Mouse (Mus musculus): ENCODE measurements at regions not wholly inside any gene's neighbourhood (a gene's known extent, or its start where the extent isn't known, plus 50 kb on each side); places are given as distances from the start of the nearest gene placed in this dataset.
A peak's percentile ranks its signal among the peaks of the same experiment; 100 is the strongest.

GRCm38 (mm10) chr8:126800976-126801375 lies 144.7 kb downstream of the Tomm20 start:
- no peaks in the 10 kb centered on the region for H3K4me1 ChIP-seq (ENCODE audit: control insufficient read depth, insufficient read depth, low read length)
- DNase-seq (ENCODE audit: low spot score) (no peak), ATAC-seq (ENCODE audit: insufficient read depth, low FRiP score, low TSS enrichment) (no peak)
- no peak overlapping the region for H3K9ac ChIP-seq (ENCODE audit: low read length)
- no peaks in the 10 kb centered on the region for H3K36me3 ChIP-seq (ENCODE audit: control insufficient read depth, insufficient read depth, low read length)
- WGBS = 56% methylated on average over 6 of the region's 6 CpGs
- H3K9me3 ChIP-seq (ENCODE audit: control insufficient read depth, low read length) = no peaks in the 10 kb centered on the region
- H3K27me3 ChIP-seq (ENCODE audit: control insufficient read depth, insufficient read depth, low read length) = no peaks in the 10 kb centered on the region
- no peak overlapping the region for H3K27ac ChIP-seq (ENCODE audit: low read depth, low read length)
- no peak overlapping the region for H3K4me3 ChIP-seq (ENCODE audit: low read depth, low read length)
- H3K4me2 ChIP-seq (ENCODE audit: low read depth) = no peak overlapping the region

- WGBS = 89% methylated on average over 9 of the region's 9 CpGs
- DNase-seq (ENCODE audit: low spot score) (no peak), ATAC-seq (ENCODE audit: insufficient read depth, low FRiP score, low TSS enrichment) (no peak)
- no peaks in the 10 kb centered on the region for H3K36me3 ChIP-seq (ENCODE audit: control insufficient read depth, insufficient read depth, low read length)
- H3K4me2 ChIP-seq (ENCODE audit: low read depth) = no peak overlapping the region
- H3K27ac ChIP-seq (ENCODE audit: low read depth, low read length) = no peak overlapping the region
- H3K4me1 ChIP-seq (ENCODE audit: control insufficient read depth, insufficient read depth, low read length) = no peaks in the 10 kb centered on the region
- no peaks in the 10 kb centered on the region for H3K27me3 ChIP-seq (ENCODE audit: control insufficient read depth, insufficient read depth, low read length)
- no peak overlapping the region for H3K9ac ChIP-seq (ENCODE audit: low read length)
- no peaks in the 10 kb centered on the region for H3K9me3 ChIP-seq (ENCODE audit: control insufficient read depth, low read length)
- no peak overlapping the region for H3K4me3 ChIP-seq (ENCODE audit: low read depth, low read length)
Observed at GRCm38 (mm10) chr8:126797571-126798334, 147.9 kb downstream of the Tomm20 start.

- Histone ChIP-seq H3K4me2 (ENCODE audit: low read depth) (no peak overlapping the region), H3K9ac (ENCODE audit: low read length) (no peak overlapping the region), H3K27me3 (ENCODE audit: control insufficient read depth, insufficient read depth, low read length) (no peaks in the 10 kb centered on the region), H3K27ac (ENCODE audit: low read depth, low read length) (no peak overlapping the region), H3K4me1 (ENCODE audit: control insufficient read depth, insufficient read depth, low read length) (no peaks in the 10 kb centered on the region), H3K4me3 (ENCODE audit: low read depth, low read length) (no peak overlapping the region), H3K36me3 (ENCODE audit: control insufficient read depth, insufficient read depth, low read length) (no peaks in the 10 kb centered on the region), H3K9me3 (ENCODE audit: control insufficient read depth, low read length) (no peaks in the 10 kb centered on the region)
- 70% methylated on average over 3 of the region's 3 CpGs for WGBS
- no peak for ATAC-seq (ENCODE audit: insufficient read depth, low FRiP score, low TSS enrichment)
- DNase-seq (ENCODE audit: low spot score) = no peak
Observed at GRCm38 (mm10) chr8:126793657-126794056, 152.0 kb downstream of the Tomm20 start.

DNA sequence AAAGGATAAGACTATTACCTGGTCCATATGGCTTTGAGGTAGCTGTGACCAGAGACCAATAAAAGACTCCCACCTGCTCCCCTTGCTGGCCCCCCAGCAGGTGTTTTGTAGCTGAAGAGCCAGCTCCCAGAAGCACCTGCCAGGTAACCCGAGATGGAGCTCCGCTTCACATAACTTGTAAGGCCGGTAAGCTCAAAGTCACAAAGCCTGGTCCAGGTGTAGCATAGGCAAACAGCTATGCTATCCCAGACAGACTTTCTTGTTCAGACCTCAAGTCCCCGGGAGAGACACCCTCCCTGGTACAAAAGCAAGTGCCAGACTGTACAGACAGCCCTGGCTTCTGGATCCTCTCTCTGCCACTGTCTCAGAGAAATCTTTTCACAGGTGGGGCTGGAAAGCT lies 154.6 kb downstream of the Tomm20 start:
- no peak for DNase-seq (ENCODE audit: low spot score)
- Histone ChIP-seq H3K9ac (ENCODE audit: low read length) (no peak overlapping the region), H3K27me3 (ENCODE audit: control insufficient read depth, insufficient read depth, low read length) (no peaks in the 10 kb centered on the region), H3K9me3 (ENCODE audit: control insufficient read depth, low read length) (no peaks in the 10 kb centered on the region), H3K4me3 (ENCODE audit: low read depth, low read length) (no peak overlapping the region), H3K27ac (ENCODE audit: low read depth, low read length) (no peak overlapping the region), H3K4me2 (ENCODE audit: low read depth) (no peak overlapping the region), H3K4me1 (ENCODE audit: control insufficient read depth, insufficient read depth, low read length) (no peaks in the 10 kb centered on the region), H3K36me3 (ENCODE audit: control insufficient read depth, insufficient read depth, low read length) (no peaks in the 10 kb centered on the region)
- no peak for ATAC-seq (ENCODE audit: insufficient read depth, low FRiP score, low TSS enrichment)
- WGBS = 84% methylated on average over 4 of the region's 4 CpGs

GRCm38 (mm10) chr8:126790214-126790613 lies 155.4 kb downstream of the Tomm20 start:
- Histone ChIP-seq H3K27me3 (ENCODE audit: control insufficient read depth, insufficient read depth, low read length) (no peaks in the 10 kb centered on the region), H3K4me3 (ENCODE audit: low read depth, low read length) (no peak overlapping the region), H3K4me2 (ENCODE audit: low read depth) (no peak overlapping the region), H3K9ac (ENCODE audit: low read length) (no peak overlapping the region), H3K36me3 (ENCODE audit: control insufficient read depth, insufficient read depth, low read length) (no peaks in the 10 kb centered on the region), H3K4me1 (ENCODE audit: control insufficient read depth, insufficient read depth, low read length) (no peaks in the 10 kb centered on the region), H3K27ac (ENCODE audit: low read depth, low read length) (no peak overlapping the region), H3K9me3 (ENCODE audit: control insufficient read depth, low read length) (no peaks in the 10 kb centered on the region)
- 93% methylated on average over 9 of the region's 9 CpGs for WGBS
- ATAC-seq (ENCODE audit: insufficient read depth, low FRiP score, low TSS enrichment) (no peak), DNase-seq (ENCODE audit: low spot score) (no peak)

GRCm38 (mm10) chr8:126789076-126789475 lies 156.6 kb downstream of the Tomm20 start:
- DNase-seq (ENCODE audit: low spot score) (no peak), ATAC-seq (ENCODE audit: insufficient read depth, low FRiP score, low TSS enrichment) (no peak)
- no peaks in the 10 kb centered on the region for H3K4me1 ChIP-seq (ENCODE audit: control insufficient read depth, insufficient read depth, low read length)
- no peaks in the 10 kb centered on the region for H3K9me3 ChIP-seq (ENCODE audit: control insufficient read depth, low read length)
- no peak overlapping the region for H3K9ac ChIP-seq (ENCODE audit: low read length)
- H3K27ac ChIP-seq (ENCODE audit: low read depth, low read length) = no peak overlapping the region
- H3K4me2 ChIP-seq (ENCODE audit: low read depth) = no peak overlapping the region
- H3K4me3 ChIP-seq (ENCODE audit: low read depth, low read length) = no peak overlapping the region
- 54% methylated on average over 4 of the region's 4 CpGs for WGBS
- no peaks in the 10 kb centered on the region for H3K36me3 ChIP-seq (ENCODE audit: control insufficient read depth, insufficient read depth, low read length)
- H3K27me3 ChIP-seq (ENCODE audit: control insufficient read depth, insufficient read depth, low read length) = no peaks in the 10 kb centered on the region

GRCm38 (mm10) chr8:126788669-126789068 lies 157.0 kb downstream of the Tomm20 start:
- DNase-seq (ENCODE audit: low spot score) = no peak
- Histone ChIP-seq H3K4me2 (ENCODE audit: low read depth) (no peak overlapping the region), H3K27ac (ENCODE audit: low read depth, low read length) (0 out of 2 replicates have a peak overlapping the region, but pooled peaks have one; percentile 2), H3K9ac (ENCODE audit: low read length) (no peak overlapping the region), H3K36me3 (ENCODE audit: control insufficient read depth, insufficient read depth, low read length) (no peaks in the 10 kb centered on the region), H3K27me3 (ENCODE audit: control insufficient read depth, insufficient read depth, low read length) (no peaks in the 10 kb centered on the region), H3K4me1 (ENCODE audit: control insufficient read depth, insufficient read depth, low read length) (no peaks in the 10 kb centered on the region), H3K4me3 (ENCODE audit: low read depth, low read length) (no peak overlapping the region), H3K9me3 (ENCODE audit: control insufficient read depth, low read length) (no peaks in the 10 kb centered on the region)
- ATAC-seq (ENCODE audit: insufficient read depth, low FRiP score, low TSS enrichment) = no peak
- WGBS = 40% methylated on average over 4 of the region's 4 CpGs

GRCm38 (mm10) chr8:126787398-126787797 lies 158.2 kb downstream of the Tomm20 start:
- ATAC-seq (ENCODE audit: insufficient read depth, low FRiP score, low TSS enrichment) (no peak), DNase-seq (ENCODE audit: low spot score) (no peak)
- no peak overlapping the region for H3K9ac ChIP-seq (ENCODE audit: low read length)
- no peaks in the 10 kb centered on the region for H3K36me3 ChIP-seq (ENCODE audit: control insufficient read depth, insufficient read depth, low read length)
- no peak overlapping the region for H3K4me3 ChIP-seq (ENCODE audit: low read depth, low read length)
- no peaks in the 10 kb centered on the region for H3K27me3 ChIP-seq (ENCODE audit: control insufficient read depth, insufficient read depth, low read length)
- no peaks in the 10 kb centered on the region for H3K9me3 ChIP-seq (ENCODE audit: control insufficient read depth, low read length)
- no peak overlapping the region for H3K4me2 ChIP-seq (ENCODE audit: low read depth)
- WGBS = 81% methylated on average over 8 of the region's 8 CpGs
- H3K4me1 ChIP-seq (ENCODE audit: control insufficient read depth, insufficient read depth, low read length) = no peaks in the 10 kb centered on the region
- H3K27ac ChIP-seq (ENCODE audit: low read depth, low read length) = no peak overlapping the region

DNA sequence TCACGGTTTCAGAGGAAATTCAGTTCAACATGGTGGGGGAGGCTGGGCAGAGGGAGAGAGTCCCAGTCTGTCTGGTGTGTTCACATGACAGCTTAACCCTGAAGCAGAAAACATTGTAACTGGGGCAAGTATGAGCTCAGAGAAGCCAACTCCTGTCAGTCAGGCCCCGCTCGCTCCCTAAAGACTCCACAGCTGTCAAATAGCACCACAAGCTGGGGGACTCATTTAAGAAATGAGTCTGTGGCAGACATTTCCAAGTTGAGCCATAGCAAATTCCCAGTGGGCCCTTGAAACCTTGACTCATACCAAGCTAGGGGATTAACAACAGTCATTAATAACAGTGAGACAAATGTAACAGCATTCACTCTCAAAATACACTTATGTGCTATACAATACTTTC lies 160.4 kb downstream of the Tomm20 start:
- Histone ChIP-seq H3K9ac (ENCODE audit: low read length) (no peak overlapping the region), H3K36me3 (ENCODE audit: control insufficient read depth, insufficient read depth, low read length) (no peaks in the 10 kb centered on the region), H3K27me3 (ENCODE audit: control insufficient read depth, insufficient read depth, low read length) (no peaks in the 10 kb centered on the region), H3K4me1 (ENCODE audit: control insufficient read depth, insufficient read depth, low read length) (no peaks in the 10 kb centered on the region), H3K27ac (ENCODE audit: low read depth, low read length) (no peak overlapping the region), H3K4me2 (ENCODE audit: low read depth) (no peak overlapping the region), H3K4me3 (ENCODE audit: low read depth, low read length) (no peak overlapping the region), H3K9me3 (ENCODE audit: control insufficient read depth, low read length) (no peaks in the 10 kb centered on the region)
- WGBS = 92% methylated on average over 3 of the region's 3 CpGs
- no peak for DNase-seq (ENCODE audit: low spot score)
- ATAC-seq (ENCODE audit: insufficient read depth, low FRiP score, low TSS enrichment) = no peak

All from neural tube, embryonic 11.5 days (tissue).